Mouse (Mus musculus) megakaryocyte, embryonic 14.5 days (primary cell): ENCODE data around the gene Cherp.

ENCODE experiments used
- FLI1 ChIP-seq: IDR thresholded peaks from 2 replicates; pipeline ENCODE4 v1.6.1; 2012; ENCODE audit warnings: low read length, inconsistent platforms, mixed read lengths
- GATA1 ChIP-seq: IDR thresholded peaks from 3 replicates; pipeline ENCODE4 v1.6.1; 2012; ENCODE audit warnings: mixed read lengths, low read length, inconsistent platforms, borderline replicate concordance

- TF ChIP-seq GATA1 (no peak), FLI1 (no peak)
These were observed 42.5 kb upstream of the Cherp start for GRCm38 (mm10) chr8:72517421-72517988.
